Mouse (Mus musculus) hindbrain, embryonic 10.5 days (tissue): Measurements from ENCODE around the gene Tuba1b. TPM values are rescaled to one million over a fixed set of nuclear protein-coding genes. Genes with fewer than 3 reads are reported as not detected.
"Not testable (repeated sequence)": the region's sequence is repeated elsewhere in the genome, so short reads cannot be mapped to it uniquely, and the experiment has no call there.

ENCODE experiments used
- DNase-seq: peaks from one replicate; pipeline ENCODE4 v3.0.0-alpha.2; 2017; ENCODE audit warnings: low spot score
- H3K27ac ChIP-seq: fragments of 300-500 bp; sonication (generic); 2 replicates; pipeline ENCODE4 v1.5.1; 2016; ENCODE audit warnings: mild to moderate bottlenecking, moderate library complexity
- H3K27me3 ChIP-seq: fragments of 300-500 bp; sonication (generic); 2 replicates; pipeline ENCODE4 v1.6.1; 2016; ENCODE audit warnings: mild to moderate bottlenecking; ENCODE audit not compliant: poor library complexity, insufficient read depth, severe bottlenecking
- H3K36me3 ChIP-seq: fragments of 300-500 bp; sonication (generic); 2 replicates; pipeline ENCODE4 v1.6.1; 2016; ENCODE audit warnings: mild to moderate bottlenecking, moderate library complexity
- H3K4me1 ChIP-seq: fragments of 300-500 bp; sonication (generic); replicated peaks from 2 replicates; pipeline ENCODE4 v1.6.1; 2016; ENCODE audit warnings: mild to moderate bottlenecking
- H3K4me3 ChIP-seq: fragments of 300-500 bp; sonication (generic); 2 replicates; pipeline ENCODE4 v1.5.1; 2016; ENCODE audit warnings: mild to moderate bottlenecking, moderate library complexity
- H3K9me3 ChIP-seq: fragments of 300-500 bp; sonication (generic); 2 replicates; pipeline ENCODE4 v1.6.1; 2016; ENCODE audit warnings: mild to moderate bottlenecking, moderate library complexity
- WGBS: fragments of 180-500 bp; shearing (Covaris S2); methylation state at CpG from one replicate; pipeline ENCODE4 v1.1.7; 2016; 5-methylcytosine and 5-hydroxymethylcytosine counted together
- polyA plus RNA-seq: library from polyadenylated mRNA; unstranded; fragments of >200 nt; fragmentation: Nextera tagmentation; extraction: Ambion mirVana; gene quantifications from 2 replicates; pipeline ENCODE4 v1.2.1, GENCODE M21; 2016

The Tuba1b gene
- 2,254 and 2,463 TPM in 2 replicates for polyA plus RNA-seq

DNA sequence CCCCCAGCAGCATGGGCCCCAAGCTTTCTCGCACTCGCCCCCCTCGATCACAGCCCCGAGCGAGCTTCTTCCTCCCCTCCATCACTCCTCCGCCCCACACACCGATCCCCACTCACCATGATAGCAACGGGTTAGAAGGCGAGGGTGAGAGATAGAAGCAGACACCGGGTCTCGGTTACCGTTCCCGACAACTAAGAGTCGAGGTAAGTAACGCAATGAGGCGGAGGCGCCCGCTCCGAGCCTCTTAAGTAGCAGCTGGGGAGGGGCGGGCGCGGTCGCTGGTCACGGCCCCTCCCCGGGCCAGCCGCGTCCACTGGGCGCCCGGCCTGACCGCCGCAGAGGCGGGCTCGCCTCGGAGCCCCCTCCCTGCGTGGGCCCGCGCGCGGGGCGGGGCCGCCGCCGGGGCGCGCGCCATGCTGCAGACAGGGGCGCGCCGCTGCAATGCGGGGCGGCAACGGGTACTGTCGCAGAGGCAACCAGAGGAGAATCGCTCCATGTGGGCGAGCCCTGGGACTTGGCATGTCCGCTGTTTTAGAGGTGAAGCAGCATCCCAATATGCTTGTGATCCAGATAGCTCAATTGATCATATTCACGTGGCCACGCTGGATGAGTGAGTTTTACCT, at the start of gene Tuba1b:
Gene Tuba1b, minus strand, starts transcription at position 349 of the 623 bp plus-strand sequence.
- H3K36me3 ChIP-seq: peaks cover 23% of the 10 kb centered on the region
- peak within 1 kb of the TSS; percentile 68 for H3K4me3 ChIP-seq
- DNase-seq: peak; percentile 89
- H3K27ac ChIP-seq: peak within 1 kb of the TSS; percentile 96
- no peaks in the 10 kb centered on the region for H3K27me3 ChIP-seq
- peaks cover 23% of the 10 kb centered on the region for H3K4me1 ChIP-seq
- no peaks in the 10 kb centered on the region for H3K9me3 ChIP-seq
- under 1% methylated on average over 58 of the region's 58 CpGs for WGBS

DNA sequence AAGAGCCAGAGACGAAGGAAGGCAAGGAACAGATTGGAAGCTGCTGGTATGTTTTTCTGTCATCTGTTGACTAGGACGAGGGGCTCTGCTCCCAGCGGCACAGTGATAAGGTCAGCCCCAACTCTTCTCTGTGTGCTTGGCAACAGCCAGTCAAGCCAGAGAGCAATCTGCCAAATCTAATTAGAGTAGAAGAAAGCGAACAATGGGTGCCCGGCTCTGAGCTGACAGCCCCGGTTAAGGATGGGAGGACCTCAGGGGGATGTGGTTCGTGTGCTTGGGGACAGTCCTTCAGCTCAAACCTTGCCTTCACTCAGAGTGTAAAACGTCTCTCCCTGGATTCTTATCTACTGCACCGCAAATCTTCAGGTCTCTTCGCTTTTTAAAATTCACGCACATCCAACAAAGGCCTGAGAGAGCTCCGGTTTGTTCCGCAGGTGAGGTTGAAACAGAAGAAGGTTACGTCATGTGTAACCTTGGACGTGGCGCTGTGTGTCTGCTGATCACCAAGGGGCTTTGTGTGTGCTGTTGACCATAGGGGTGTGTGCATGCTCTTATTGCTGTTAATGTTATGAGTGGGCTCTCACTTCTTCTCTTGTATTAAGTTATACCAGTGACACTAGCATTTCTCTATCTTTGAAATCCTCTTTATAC, 49.2 kb upstream of the Tuba1b start:
- peak; percentile 80 for DNase-seq
- peaks cover under 1% of the 10 kb centered on the region; the same call in 1 of the 2 replicates for H3K36me3 ChIP-seq
- no peaks in the 10 kb centered on the region for H3K9me3 ChIP-seq
- H3K27ac ChIP-seq: peak overlapping the region; percentile 95
- H3K4me1 ChIP-seq: peaks cover 91% of the 10 kb centered on the region
- 26% methylated on average over 16 of the region's 16 CpGs for WGBS
- H3K27me3 ChIP-seq: no peaks in the 10 kb centered on the region
- H3K4me3 ChIP-seq: peak overlapping the region; percentile 59

DNA sequence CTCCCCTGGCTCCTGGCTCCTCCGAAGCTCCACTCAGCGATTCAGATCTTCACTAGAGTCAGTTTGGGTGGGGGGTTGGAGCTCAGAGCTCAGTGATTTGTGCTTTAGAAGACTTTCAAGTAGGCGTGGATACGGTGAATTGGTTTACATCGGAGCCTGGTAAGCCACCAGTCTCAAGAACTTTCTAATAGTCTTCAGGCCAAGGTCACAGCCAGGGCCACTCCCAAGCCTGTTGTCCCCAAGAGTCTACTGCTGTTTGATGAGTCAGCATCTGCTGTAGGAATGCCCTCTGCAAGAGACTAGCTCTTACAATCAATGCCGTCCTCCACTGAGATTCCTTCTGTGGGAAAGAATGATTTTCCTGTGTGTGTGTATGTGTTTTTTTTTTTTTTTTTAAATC, 47.7 kb upstream of the Tuba1b start:
- H3K36me3 ChIP-seq: no peaks in the 10 kb centered on the region
- WGBS: 76% methylated on average over 6 of the region's 6 CpGs
- H3K27me3 ChIP-seq: no peaks in the 10 kb centered on the region
- H3K27ac ChIP-seq: peak overlapping the region; percentile 95
- DNase-seq: no peak
- H3K9me3 ChIP-seq: no peaks in the 10 kb centered on the region
- peaks cover 91% of the 10 kb centered on the region for H3K4me1 ChIP-seq
- no peak overlapping the region for H3K4me3 ChIP-seq

DNA sequence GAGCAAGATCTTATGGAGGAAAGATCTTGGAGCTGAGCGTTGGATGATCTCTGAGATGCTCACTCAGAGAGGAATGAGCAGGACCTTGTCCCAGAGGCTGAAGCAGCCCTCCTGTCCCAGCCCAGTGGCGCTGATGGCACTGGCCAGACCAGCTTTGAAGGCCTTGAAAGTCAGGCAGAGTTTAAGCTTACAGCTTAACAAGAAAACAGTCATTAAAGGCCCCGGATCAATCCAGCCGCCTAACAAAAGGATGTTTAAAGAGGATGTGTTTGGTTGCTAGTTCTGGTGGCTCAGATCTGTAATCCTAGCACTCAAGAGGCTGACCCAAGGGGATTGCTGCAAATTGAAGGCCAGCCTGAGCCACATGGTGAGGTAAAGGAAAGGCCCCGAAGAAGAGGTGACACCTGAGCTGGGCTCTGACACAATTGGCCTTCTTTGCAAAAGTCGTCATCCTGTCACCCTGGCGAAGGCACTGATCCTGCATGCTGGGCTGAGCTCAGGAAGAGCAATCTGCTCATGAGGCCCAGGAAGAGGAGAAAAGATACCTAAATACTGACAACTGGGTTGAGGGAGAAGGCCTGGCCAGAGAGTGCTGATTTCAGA, 45.7 kb upstream of the Tuba1b start:
- Histone ChIP-seq H3K27ac (peak overlapping the region; percentile 66), H3K4me1 (peaks cover 77% of the 10 kb centered on the region), H3K9me3 (no peaks in the 10 kb centered on the region), H3K36me3 (no peaks in the 10 kb centered on the region), H3K27me3 (no peaks in the 10 kb centered on the region), H3K4me3 (no peak overlapping the region)
- 54% methylated on average over 7 of the region's 7 CpGs for WGBS
- no peak for DNase-seq

DNA sequence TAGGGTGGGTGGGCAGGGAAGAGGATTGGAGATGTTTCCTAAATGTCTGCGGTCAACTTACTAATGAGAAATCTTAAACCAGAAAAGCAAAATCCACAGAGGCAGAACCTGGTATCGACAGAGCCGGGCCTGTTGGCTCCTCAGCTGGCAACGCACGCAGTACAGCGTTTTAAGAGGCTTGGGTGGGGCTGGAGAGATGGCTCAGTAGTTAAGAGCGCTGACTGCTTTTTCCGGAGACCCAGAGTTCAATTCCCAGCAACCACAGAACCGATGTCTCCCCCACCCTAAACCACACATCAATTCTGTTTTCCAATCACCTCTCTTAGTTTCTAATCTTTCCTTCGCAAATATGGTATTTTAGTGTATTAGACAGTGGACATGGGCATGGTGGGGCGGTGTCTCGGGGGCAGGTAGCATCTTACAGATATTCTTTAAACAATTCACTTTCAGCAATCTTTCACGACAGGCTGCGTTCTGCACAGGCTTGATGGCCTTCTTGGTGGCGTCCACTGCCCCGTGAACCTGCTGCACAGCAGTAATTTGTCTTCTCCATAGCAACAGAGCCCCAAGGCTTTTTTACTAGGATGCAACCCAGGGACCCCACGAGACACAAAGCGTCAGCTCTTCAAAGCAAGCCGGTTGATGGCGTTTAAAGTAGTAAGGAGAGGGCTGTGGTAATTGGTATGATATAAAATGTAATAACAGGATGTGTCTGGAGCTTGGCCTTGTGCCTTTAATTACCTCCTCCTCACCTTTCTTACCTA, 44.2 kb upstream of the Tuba1b start:
- Histone ChIP-seq H3K4me1 (peaks cover 62% of the 10 kb centered on the region), H3K9me3 (no peaks in the 10 kb centered on the region), H3K27ac (peak overlapping the region; percentile 75), H3K36me3 (no peaks in the 10 kb centered on the region), H3K4me3 (peak overlapping the region; percentile 23; the same call in 1 of the 2 replicates), H3K27me3 (no peaks in the 10 kb centered on the region)
- DNase-seq: no peak
- WGBS: 63% methylated on average over 20 of the region's 20 CpGs

DNA sequence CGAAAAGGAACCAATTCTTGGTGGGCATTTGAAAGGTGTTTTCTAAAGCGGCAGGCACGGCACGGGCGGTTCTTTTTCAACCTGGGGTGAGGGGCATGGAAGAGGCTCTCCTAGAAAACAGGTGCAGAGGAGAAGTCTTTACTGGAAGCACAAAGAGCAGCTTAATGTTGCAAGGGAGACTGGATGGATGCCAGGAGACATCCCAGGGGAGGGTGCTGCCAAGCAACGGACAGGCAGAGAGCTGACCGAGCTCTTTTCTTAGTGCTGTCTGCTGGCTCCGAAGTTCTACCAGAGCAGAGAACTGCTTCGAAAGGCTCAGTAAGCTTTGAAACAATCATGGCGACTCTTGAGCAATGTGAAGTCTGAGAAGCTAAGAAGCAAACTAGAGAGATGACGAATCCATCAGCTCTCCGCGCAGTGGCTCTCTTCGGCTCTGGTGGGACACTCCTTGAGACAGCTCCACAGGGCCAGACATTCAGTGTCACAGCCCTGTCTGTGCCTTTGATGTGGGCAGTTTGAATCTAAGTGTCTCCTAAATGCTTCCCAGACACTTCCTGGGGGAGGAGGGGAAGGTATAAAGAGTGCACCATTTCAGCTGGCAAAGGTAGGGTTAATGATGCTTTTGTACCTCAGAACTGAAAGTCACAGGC, 43.5 kb upstream of the Tuba1b start:
- DNase-seq: peak; percentile 49
- Histone ChIP-seq H3K9me3 (no peaks in the 10 kb centered on the region), H3K27ac (peak overlapping the region; percentile 75), H3K4me1 (peaks cover 60% of the 10 kb centered on the region), H3K36me3 (no peaks in the 10 kb centered on the region), H3K27me3 (no peaks in the 10 kb centered on the region), H3K4me3 (0 out of 2 replicates have a peak overlapping the region, but pooled peaks have one; percentile 26)
- WGBS: 68% methylated on average over 14 of the region's 14 CpGs

DNA sequence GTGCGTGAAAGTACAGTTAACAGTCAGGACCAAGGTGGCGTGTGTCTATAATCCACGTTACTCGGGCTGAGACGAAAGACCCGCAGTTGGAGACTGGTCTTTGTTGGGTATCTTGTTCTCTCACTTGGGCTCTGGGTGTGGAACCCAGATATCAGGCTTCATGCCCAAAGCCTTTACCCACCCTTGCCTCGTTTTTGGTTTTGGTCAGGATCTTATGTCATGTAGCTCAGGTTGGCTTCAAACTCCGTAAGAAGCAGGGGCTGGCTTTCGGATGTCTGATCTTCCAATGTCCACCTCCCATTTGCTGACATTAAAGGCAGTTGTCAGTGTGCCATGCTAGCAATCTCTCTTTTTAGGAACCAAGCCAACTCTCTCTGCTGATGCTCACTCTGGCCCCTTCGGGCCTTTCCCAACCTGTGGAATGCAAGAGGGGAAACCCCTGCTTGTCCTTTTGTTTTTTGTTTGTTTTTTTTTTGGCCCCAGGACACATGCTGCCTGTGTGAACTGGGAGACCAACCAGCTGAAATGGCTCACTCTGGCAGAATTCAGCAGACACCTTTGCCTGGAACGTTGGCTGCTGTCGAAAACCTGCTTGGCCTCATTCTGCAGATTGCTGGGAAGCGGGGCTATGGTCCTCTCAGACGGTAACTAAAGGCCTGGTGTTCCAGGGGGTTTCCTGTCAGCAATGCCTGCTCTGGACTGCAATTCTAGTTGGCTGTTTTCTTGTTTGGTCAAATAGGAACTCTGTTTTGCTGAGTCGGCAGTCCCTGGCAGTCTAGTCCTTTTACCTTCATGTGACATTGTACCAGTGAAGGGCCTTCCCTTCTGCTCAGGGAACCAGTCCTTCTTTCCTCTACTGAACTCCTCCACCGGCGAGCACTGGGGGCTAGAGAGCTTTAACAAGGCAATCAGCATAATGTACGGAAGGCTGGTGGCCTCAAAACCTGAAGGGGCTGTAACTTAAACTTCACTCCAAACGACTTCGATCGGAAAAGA, 42.7 kb upstream of the Tuba1b start:
- no peak overlapping the region for H3K4me3 ChIP-seq
- DNase-seq: no peak
- peaks cover 58% of the 10 kb centered on the region for H3K4me1 ChIP-seq
- H3K27me3 ChIP-seq: no peaks in the 10 kb centered on the region
- H3K9me3 ChIP-seq: no peaks in the 10 kb centered on the region
- 75% methylated on average over 21 of the region's 21 CpGs for WGBS
- H3K27ac ChIP-seq: peak overlapping the region; percentile 75
- no peaks in the 10 kb centered on the region for H3K36me3 ChIP-seq

DNA sequence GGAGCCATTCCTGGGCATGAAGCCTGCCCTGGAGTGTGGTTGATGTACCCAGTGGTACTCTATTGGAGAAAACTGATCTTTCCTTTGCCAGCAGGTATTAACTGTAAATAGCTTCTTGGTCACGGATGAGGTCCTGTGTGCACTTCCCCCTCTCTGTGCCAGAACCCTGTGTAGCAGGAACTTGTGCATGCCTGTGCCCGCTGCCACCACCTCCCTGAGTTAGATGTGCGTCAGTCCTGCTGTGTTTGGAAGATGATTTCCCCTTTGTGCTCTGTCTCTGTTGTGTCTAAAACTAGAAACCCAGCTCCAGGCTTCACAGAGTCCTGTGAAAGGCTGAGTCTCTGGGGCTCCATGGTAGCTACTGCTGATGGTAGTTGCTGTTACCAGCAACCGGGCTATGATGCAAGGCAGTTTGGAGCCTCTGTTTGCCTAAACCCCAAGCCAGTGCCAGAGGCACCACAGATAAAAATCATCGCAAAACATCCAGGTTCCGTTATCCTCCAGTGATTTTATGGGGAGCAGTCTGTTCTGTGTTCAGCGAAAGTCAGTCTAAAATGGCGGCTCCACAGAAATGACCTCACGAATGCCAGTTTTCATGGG, 38.8 kb upstream of the Tuba1b start:
- no peak overlapping the region for H3K4me3 ChIP-seq
- H3K27ac ChIP-seq: peak overlapping the region; percentile 57; the same call in 1 of the 2 replicates
- no peaks in the 10 kb centered on the region for H3K9me3 ChIP-seq
- no peaks in the 10 kb centered on the region for H3K36me3 ChIP-seq
- H3K4me1 ChIP-seq: peaks cover 67% of the 10 kb centered on the region
- 88% methylated on average over 9 of the region's 9 CpGs for WGBS
- H3K27me3 ChIP-seq: no peaks in the 10 kb centered on the region
- DNase-seq: no peak

DNA sequence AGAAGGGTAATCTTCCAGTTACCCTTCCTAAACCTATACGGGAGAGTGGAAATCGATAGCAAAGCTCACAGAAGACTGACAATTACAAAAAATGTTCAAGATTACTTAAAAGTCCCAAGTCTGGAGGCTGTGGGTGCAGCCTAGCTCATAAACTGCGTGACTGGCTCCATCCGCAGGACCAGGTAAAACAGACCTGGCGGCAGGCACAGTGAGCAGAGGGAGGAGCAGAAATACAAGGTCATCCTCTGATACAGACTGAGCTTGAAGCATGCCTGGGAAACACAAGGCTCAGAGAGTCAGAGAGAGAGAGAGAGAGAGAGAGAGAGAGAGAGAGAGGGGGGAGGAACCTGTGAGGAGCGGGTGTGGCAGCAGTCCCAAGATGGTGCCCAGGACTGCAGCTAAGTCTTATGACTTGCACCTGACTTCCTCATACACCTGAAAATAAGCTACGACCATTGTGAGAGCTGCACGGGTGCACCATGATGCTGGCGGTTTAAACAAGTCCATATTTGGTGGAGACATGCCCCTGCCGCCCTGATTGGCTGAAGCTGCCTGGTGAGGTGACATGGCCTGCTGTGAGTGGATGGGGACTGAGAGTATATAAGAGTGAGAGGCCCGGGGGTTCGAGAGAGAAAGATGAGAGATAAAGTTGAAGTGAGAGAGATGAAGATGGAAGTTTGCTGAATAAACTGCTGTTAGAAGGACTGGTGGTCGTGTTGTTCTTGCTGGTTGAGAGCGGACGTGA, 37.4 kb upstream of the Tuba1b start:
- peak overlapping the region; percentile 14; the same call in 1 of the 2 replicates for H3K4me3 ChIP-seq

DNA sequence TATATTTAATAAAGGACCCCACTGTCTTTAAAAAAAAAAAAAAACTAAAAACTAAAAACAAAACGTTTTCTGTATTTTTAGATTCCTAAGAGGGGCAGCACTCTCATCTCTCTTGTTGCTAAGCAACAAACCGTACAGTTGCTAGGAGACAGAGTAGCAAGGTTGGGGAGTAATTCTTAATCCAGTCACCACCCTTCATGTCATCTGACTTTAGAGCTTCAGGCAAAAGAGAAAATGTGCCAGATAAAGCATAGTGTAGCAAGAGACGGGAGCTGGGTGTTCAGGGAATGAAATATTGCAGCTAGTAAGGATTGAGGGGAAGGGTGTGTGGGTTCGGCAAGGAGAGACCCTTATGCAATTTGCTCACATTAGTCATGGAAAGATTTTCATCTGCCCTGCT, 36.7 kb upstream of the Tuba1b start:
- Histone ChIP-seq H3K4me3 (peak overlapping the region; percentile 14; the same call in 1 of the 2 replicates), H3K9me3 (0 out of 2 replicates have a peak, but pooled peaks cover 3% of the 10 kb centered on the region), H3K36me3 (0 out of 2 replicates have a peak, but pooled peaks cover 4% of the 10 kb centered on the region), H3K4me1 (peaks cover 66% of the 10 kb centered on the region), H3K27ac (peak overlapping the region; percentile 98), H3K27me3 (no peaks in the 10 kb centered on the region)
- 34% methylated on average over 4 of the region's 4 CpGs for WGBS
- no peak for DNase-seq

More for the DNA sequence above, 37.4 kb upstream of the Tuba1b start:
- H3K9me3 ChIP-seq, H3K36me3 ChIP-seq, H3K27me3 ChIP-seq, DNase-seq: not testable (repeated sequence)
- WGBS: 76% methylated on average over 15 of the region's 15 CpGs
- Histone ChIP-seq H3K27ac (peak overlapping the region; percentile 98), H3K4me1 (peaks cover 64% of the 10 kb centered on the region)
